Mouse (Mus musculus) monocyte, adult 5-6 weeks (primary cell): ENCODE measurements around the gene Nup54. TPM values are rescaled to one million over a fixed set of nuclear protein-coding genes. Genes with fewer than 3 reads are reported as not detected.

Experiments used
- ATAC-seq: fragments of 153-309, 156-312 bp; replicated peaks from 2 replicates; pipeline ENCODE4 v1.8.0; 2017; ENCODE audit warnings: mild to moderate bottlenecking; ENCODE audit not compliant: low TSS enrichment, insufficient number of reproducible peaks, severe bottlenecking, poor library complexity, low FRiP score
- total RNA-seq: library from RNA; stranded (forward); fragments of 200-1000, 200-491, 200-594 nt; gene quantifications from 3 replicates; pipeline ENCODE4 v1.2.3, GENCODE M21; 2017

Gene Nup54
- total RNA-seq, 1 experiment from 2014 or later: 71.5 TPM

DNA sequence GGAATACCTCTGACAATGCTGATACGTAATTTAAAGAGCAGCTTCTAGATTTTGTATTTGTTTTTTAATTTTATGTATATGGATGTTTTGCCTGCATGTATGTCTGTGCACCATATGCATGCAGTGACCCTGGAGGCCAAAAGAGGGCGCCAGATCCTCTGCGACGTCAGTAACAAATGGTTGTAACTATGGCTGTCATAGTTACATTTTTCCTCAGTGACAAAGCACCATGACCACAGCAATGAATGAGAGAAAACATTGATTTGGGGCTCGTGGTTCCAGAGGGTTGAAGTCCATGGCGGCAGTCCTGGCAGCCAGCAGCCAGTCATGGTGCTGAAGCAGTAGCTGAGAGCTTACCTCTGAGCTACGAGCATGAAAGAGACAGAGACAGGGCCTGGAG, 50.2 kb downstream of the Nup54 start:
- no peak for ATAC-seq

GRCm38 (mm10) chr5:92383747-92384146, 51.3 kb downstream of the Nup54 start:
- ATAC-seq: no peak

- ATAC-seq: no peak
These were observed 52.7 kb downstream of the Nup54 start for GRCm38 (mm10) chr5:92382349-92382679.

DNA sequence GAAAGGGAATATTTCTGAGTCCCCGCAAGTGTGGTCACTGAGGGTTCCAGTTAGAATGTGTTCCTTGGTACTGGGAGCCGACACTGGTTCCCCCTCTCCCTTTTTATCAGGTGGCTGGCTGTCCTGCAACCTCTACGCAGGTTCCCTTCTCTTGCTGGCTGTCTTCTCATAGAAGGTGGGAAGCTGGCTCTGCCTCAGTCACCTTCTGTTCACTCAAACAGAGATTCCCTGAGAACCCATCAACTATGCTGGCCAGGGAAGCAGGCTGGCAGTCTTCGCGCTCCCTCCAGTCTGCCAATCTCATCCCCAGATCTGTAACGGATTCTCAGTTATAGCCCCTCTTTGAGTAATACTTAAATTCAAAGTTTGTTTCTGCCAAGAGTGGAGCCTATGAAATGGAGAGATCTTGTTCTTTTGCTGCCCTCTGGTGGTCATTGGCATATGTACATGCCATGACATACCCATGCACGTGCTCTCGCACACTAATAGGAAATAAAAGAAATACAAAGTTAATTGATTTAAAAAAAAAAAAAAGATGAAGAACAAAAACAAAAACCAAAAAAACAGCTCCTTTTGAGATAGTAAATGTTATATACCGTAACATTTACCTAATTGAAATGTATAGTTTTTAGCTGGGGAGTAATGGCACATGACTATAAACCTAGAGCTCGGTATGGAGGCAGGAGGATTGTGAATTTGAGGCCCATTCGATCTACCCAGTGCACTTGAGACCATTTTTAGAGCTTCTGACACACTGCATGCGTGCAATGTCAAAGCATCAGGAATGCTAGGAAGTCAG, 53.3 kb downstream of the Nup54 start:
- ATAC-seq: peak; percentile 85

GRCm38 (mm10) chr5:92376795-92377405, 58.1 kb downstream of the Nup54 start:
- no peak for ATAC-seq

DNA sequence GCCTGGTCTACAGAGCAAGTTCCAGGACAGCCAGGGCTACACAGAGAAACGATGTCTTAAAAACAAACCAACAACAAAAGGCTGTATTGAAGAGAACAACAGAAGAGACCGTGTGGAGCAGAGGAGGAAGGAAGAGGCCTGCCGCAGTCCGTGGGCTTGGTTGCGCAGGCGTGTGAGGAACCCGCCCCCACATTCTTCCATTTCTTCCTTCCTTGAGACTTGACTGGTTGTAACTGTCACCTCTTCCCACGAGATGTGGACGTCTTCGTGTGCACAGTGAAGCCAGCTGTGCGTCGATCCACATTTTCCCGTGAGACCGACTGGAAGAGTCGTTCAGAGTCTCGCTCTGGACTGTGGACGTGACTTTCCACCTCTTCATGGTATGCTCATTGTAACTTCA, 59.7 kb downstream of the Nup54 start:
- ATAC-seq: peak; percentile 75

DNA sequence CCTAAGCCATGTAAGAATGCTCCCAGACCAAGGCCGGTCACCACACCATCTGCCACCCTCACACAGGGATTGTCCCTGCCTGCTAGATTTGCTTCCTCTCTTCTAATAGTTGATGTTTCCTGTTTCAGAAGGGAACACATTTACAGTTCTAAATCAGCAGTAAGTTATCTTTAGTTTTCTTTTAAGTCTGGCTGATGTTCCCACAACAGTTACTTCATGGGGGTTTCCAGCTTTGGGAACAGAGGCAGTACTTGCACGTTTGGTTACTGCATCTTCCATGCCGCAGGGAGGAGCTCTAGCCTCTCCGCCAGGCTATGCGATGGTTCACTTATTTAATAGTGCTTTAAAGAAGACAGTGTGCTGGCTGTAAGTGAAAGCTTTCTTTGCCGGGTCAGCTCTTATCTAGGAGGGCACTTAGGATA, 60.3 kb downstream of the Nup54 start:
- peak; percentile 53 for ATAC-seq

- no peak for ATAC-seq
These were observed 62.4 kb downstream of the Nup54 start for GRCm38 (mm10) chr5:92372605-92373004.

DNA sequence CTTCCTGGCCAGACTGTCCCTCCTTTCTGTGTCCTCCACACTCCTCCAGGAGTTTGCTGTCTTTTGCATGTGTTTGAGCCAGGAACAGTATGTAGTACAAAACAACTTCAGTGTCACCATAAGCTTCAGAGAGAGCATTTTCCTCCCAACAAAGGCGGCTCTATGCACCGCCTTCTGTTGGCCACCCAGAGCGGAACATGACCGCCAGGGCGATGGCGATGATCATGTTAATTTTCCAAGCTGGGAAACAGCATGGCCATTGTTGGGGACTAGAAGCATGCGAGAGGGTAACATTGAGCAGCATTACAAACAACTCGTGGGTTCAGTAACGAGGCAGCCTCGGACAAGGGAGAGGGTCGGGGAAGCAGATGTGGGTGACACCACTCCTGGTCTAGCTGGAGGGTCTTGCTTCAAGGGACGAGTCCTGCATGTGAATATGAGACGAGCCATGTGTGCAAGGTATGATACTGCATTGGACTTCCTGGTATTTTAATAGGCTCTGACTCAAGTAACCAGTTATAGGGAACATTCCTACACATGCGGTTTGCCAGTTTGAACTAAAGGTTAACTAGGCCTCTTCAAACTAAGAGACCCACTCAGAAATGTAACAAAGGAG, 63.5 kb downstream of the Nup54 start:
- 0 out of 2 replicates have a peak, but pooled peaks have one; percentile 20 for ATAC-seq

- ATAC-seq: no peak
These were observed 64.1 kb downstream of the Nup54 start for GRCm38 (mm10) chr5:92370891-92371290.

GRCm38 (mm10) chr5:92370392-92370791, 64.6 kb downstream of the Nup54 start:
- no peak for ATAC-seq

- ATAC-seq: no peak
These were observed 65.6 kb downstream of the Nup54 start for GRCm38 (mm10) chr5:92369151-92369994.

DNA sequence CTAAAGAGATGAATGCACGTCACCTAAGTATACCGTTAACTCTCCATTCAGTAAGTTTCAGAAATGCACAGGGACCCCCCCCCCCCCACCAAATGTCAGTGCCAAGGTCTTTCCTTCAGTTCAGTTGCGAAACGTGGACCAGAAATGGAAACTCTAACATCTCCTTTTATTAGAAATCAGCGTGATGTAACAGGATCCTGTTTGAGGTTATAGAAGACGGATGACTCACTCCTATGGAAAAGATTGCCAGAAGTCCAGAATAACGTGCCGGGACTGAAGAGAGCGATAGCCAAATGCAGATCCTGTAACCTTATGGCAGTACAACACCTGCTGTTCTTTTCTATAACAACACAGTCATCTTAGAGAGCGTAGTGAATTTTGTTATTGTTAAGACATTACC, 66.6 kb downstream of the Nup54 start:
- no peak for ATAC-seq

GRCm38 (mm10) chr5:92366565-92366964, 68.5 kb downstream of the Nup54 start:
- ATAC-seq: no peak

Other genes starting within 250 kb of the Nup54 start
- 6.3 TPM in 1 of 3 replicates, not detected in the others for gene U90926, start 219.8 kb downstream of the Nup54 start, total RNA-seq
- gene Ppef2, start 178.9 kb downstream of the Nup54 start, total RNA-seq: 3.7 TPM in 1 of 3 replicates, not detected in the others
- gene Naaa, start 157.0 kb downstream of the Nup54 start, total RNA-seq: 46.8 to 114 TPM (median 77.3 TPM) in 3 replicates
- gene Sdad1, start 124.7 kb downstream of the Nup54 start, total RNA-seq: 24.6 to 35.1 TPM (median 31.5 TPM) in 3 replicates
- 0.19 TPM in 1 of 3 replicates, not detected in the others for gene Cxcl9, start 107.1 kb downstream of the Nup54 start, total RNA-seq
- gene Art3, start 103.4 kb downstream of the Nup54 start, total RNA-seq: 1.3 to 2.9 TPM (median 1.5 TPM) in 3 replicates
- gene Cxcl10, start 86.3 kb downstream of the Nup54 start, total RNA-seq: 0.95 to 3.6 TPM (median 3.5 TPM) in 3 replicates
- gene Scarb2, start 71.6 kb upstream of the Nup54 start, total RNA-seq: 75.7 to 83.7 TPM (median 80.4 TPM) in 3 replicates
- not detected in 3 replicates for gene Fam47e, start 119.8 kb upstream of the Nup54 start, total RNA-seq
- gene Stbd1, start 167.8 kb upstream of the Nup54 start, total RNA-seq: 0.49 to 2.0 TPM in 2 of 3 replicates, not detected in the other
- 1.5 to 6.4 TPM (median 2.9 TPM) in 3 replicates for gene Ccdc158, start 240.1 kb upstream of the Nup54 start, total RNA-seq
- not detected in 3 replicates for gene Shroom3, start 248.2 kb upstream of the Nup54 start, total RNA-seq